Mouse (Mus musculus) CH12.LX (cell line): ENCODE results near the gene Pfkl. TPM values are rescaled to one million over a fixed set of nuclear protein-coding genes. Genes with fewer than 3 reads are reported as not detected.

Experiments
- DNase-seq: peaks from one replicate; pipeline ENCODE4 v3.0.0-alpha.2; 2013; ENCODE audit errors: extremely low read depth
- H3K27ac ChIP-seq: 2 replicates; pipeline ENCODE4 v1.5.1; 2012; ENCODE audit warnings: low read depth, mild to moderate bottlenecking, control low read depth, moderate library complexity; ENCODE audit not compliant: insufficient read depth
- H3K27me3 ChIP-seq: replicated peaks from 2 replicates; pipeline ENCODE3; 2012; ENCODE audit warnings: inconsistent platforms
- H3K36me3 ChIP-seq, 2 experiments: replicated peaks in 1 of 2; 2 replicates each; pipeline versions ENCODE3 to v1.6.1; 2012; ENCODE audit warnings: inconsistent platforms in 1 of 2, low read length in 1 of 2, mild to moderate bottlenecking in 1 of 2, mixed read lengths in 1 of 2, moderate library complexity in 1 of 2; ENCODE audit not compliant: control insufficient read depth in 1 of 2, insufficient read depth in 1 of 2
- H3K4me1 ChIP-seq, 2 experiments: 2 replicates each; pipeline ENCODE4 v1.6.1; 2012; ENCODE audit warnings: inconsistent platforms in 1 of 2, moderate library complexity in 1 of 2; ENCODE audit not compliant: insufficient read depth in 2 of 2, control insufficient read depth in 1 of 2
- H3K4me2 ChIP-seq: 2 replicates; pipeline ENCODE4 v1.6.1; 2012; ENCODE audit warnings: low read depth, mild to moderate bottlenecking, control low read depth; ENCODE audit not compliant: poor library complexity, insufficient read depth, severe bottlenecking
- H3K4me3 ChIP-seq, 3 experiments: fragments of 150-350 bp in 1 of 3; sonication (generic) in 1 of 3; replicated peaks in 1 of 3; 2 replicates each; pipeline versions ENCODE3 to v1.5.1; 2011 to 2012; ENCODE audit warnings: low read depth in 2 of 3, low read length in 2 of 3, mild to moderate bottlenecking in 2 of 3, moderate library complexity in 2 of 3, control low read depth in 1 of 3, improper control_type of control experiment in 1 of 3, inconsistent platforms in 1 of 3, mixed read lengths in 1 of 3; ENCODE audit not compliant: poor library complexity in 1 of 3
- H3K79me2 ChIP-seq: replicated peaks from 2 replicates; pipeline ENCODE4 v1.6.1; 2012; ENCODE audit warnings: mild to moderate bottlenecking, moderate library complexity; ENCODE audit not compliant: control insufficient read depth, poor library complexity, insufficient read depth, severe bottlenecking; ENCODE audit errors: extremely low read depth
- H3K9ac ChIP-seq: 2 replicates; pipeline ENCODE4 v1.6.1; 2012; ENCODE audit warnings: low read depth, mild to moderate bottlenecking, control low read depth, moderate library complexity; ENCODE audit not compliant: insufficient read depth
- H3K9me3 ChIP-seq: replicated peaks from 2 replicates; pipeline ENCODE3; 2012; ENCODE audit warnings: low read length, inconsistent platforms, mixed read lengths
- CHD1 ChIP-seq: IDR thresholded peaks from 2 replicates; pipeline ENCODE4 v1.6.1; 2012; ENCODE audit warnings: low read depth, low read length, improper control_type of control experiment, inconsistent platforms
- CTCF ChIP-seq, 2 experiments: IDR thresholded peaks in 1 of 2; conservative IDR thresholded peaks in 1 of 2; 2 replicates each; pipeline ENCODE4 v1.5.1; 2011 to 2012; ENCODE audit warnings: low read depth in 2 of 2, low read length in 2 of 2, improper control_type of control experiment in 1 of 2, inconsistent platforms in 1 of 2, mild to moderate bottlenecking in 1 of 2, moderate library complexity in 1 of 2
- E2F4 ChIP-seq: IDR thresholded peaks from 2 replicates; pipeline ENCODE4 v1.6.1; 2011; ENCODE audit warnings: low read depth, low read length, improper control_type of control experiment; ENCODE audit not compliant: insufficient replicate concordance
- ELF1 ChIP-seq: IDR thresholded peaks from 2 replicates; pipeline ENCODE4 v1.6.1; 2014; ENCODE audit warnings: low read depth, mild to moderate bottlenecking, inconsistent platforms, low read length, improper control_type of control experiment
- EP300 ChIP-seq: IDR thresholded peaks from 2 replicates; pipeline ENCODE4 v1.6.1; 2011; ENCODE audit warnings: low read length, improper control_type of control experiment
- ETS1 ChIP-seq: conservative IDR thresholded peaks from 2 replicates; pipeline ENCODE4 v1.6.1; 2012; ENCODE audit warnings: low read depth, mild to moderate bottlenecking, inconsistent platforms, low read length, improper control_type of control experiment, moderate library complexity
- GABPA ChIP-seq: IDR thresholded peaks from 2 replicates; pipeline ENCODE4 v1.6.1; 2012; ENCODE audit warnings: low read depth, low read length, improper control_type of control experiment, inconsistent platforms; ENCODE audit not compliant: insufficient replicate concordance
- HCFC1 ChIP-seq: IDR thresholded peaks from 2 replicates; pipeline ENCODE4 v1.6.1; 2012; ENCODE audit warnings: low read depth, mild to moderate bottlenecking, inconsistent platforms, low read length, improper control_type of control experiment
- JUN ChIP-seq: IDR thresholded peaks from 2 replicates; pipeline ENCODE4 v1.6.1; 2011; ENCODE audit warnings: low read depth, mild to moderate bottlenecking, low read length, improper control_type of control experiment, moderate library complexity; ENCODE audit not compliant: insufficient read depth
- KAT2A ChIP-seq: IDR thresholded peaks from 2 replicates; pipeline ENCODE4 v1.6.1; 2012; ENCODE audit warnings: low read length, improper control_type of control experiment, inconsistent platforms; ENCODE audit not compliant: insufficient replicate concordance
- MAFK ChIP-seq: IDR thresholded peaks from 2 replicates; pipeline ENCODE4 v1.6.1; 2011; ENCODE audit warnings: low read length, improper control_type of control experiment; ENCODE audit not compliant: insufficient replicate concordance
- MAZ ChIP-seq: IDR thresholded peaks from 2 replicates; pipeline ENCODE4 v1.6.1; 2012; ENCODE audit warnings: low read depth, mild to moderate bottlenecking, inconsistent platforms, low read length, improper control_type of control experiment, moderate library complexity
- MXI1 ChIP-seq: IDR thresholded peaks from 2 replicates; pipeline ENCODE4 v1.6.1; 2011; ENCODE audit warnings: mild to moderate bottlenecking, low read depth, low read length, improper control_type of control experiment
- MYC ChIP-seq: IDR thresholded peaks from 2 replicates; pipeline ENCODE4 v1.6.1; 2011; ENCODE audit warnings: low read depth, mild to moderate bottlenecking, improper control_type of control experiment, low read length
- PAX5 ChIP-seq: IDR thresholded peaks from 2 replicates; pipeline ENCODE4 v1.6.1; 2012; ENCODE audit warnings: low read length, inconsistent platforms, mixed read lengths
- POLR2A ChIP-seq: IDR thresholded peaks from 2 replicates; pipeline ENCODE4 v1.6.1; 2011; ENCODE audit warnings: low read depth, mild to moderate bottlenecking, improper control_type of control experiment, low read length
- POLR2AphosphoS2 ChIP-seq: IDR thresholded peaks from 2 replicates; pipeline ENCODE4 v1.6.1; 2011; ENCODE audit warnings: low read depth, low read length, improper control_type of control experiment
- RCOR1 ChIP-seq: conservative IDR thresholded peaks from 2 replicates; pipeline ENCODE4 v1.6.1; 2012; ENCODE audit warnings: low read depth, mild to moderate bottlenecking, inconsistent platforms, low read length, improper control_type of control experiment
- SIN3A ChIP-seq: IDR thresholded peaks from 2 replicates; pipeline ENCODE4 v1.6.1; 2012; ENCODE audit warnings: low read length, improper control_type of control experiment, inconsistent platforms
- SMC3 ChIP-seq: IDR thresholded peaks from 2 replicates; pipeline ENCODE4 v1.6.1; 2011; ENCODE audit warnings: low read depth, low read length, improper control_type of control experiment
- TBP ChIP-seq: conservative IDR thresholded peaks from 2 replicates; pipeline ENCODE4 v1.6.1; 2011; ENCODE audit warnings: low read depth, low read length, improper control_type of control experiment
- TCF12 ChIP-seq: IDR thresholded peaks from 2 replicates; pipeline ENCODE4 v1.6.1; 2014; ENCODE audit warnings: low read depth, mild to moderate bottlenecking, inconsistent platforms, low read length, improper control_type of control experiment
- UBTF ChIP-seq: IDR thresholded peaks from 2 replicates; pipeline ENCODE4 v1.6.1; 2012; ENCODE audit warnings: low read depth, mild to moderate bottlenecking, inconsistent platforms, low read length, improper control_type of control experiment, moderate library complexity
- USF1 ChIP-seq: IDR thresholded peaks from 2 replicates; pipeline ENCODE4 v1.6.1; 2014; ENCODE audit warnings: low read depth, mild to moderate bottlenecking, inconsistent platforms, low read length, improper control_type of control experiment
- ZC3H11A ChIP-seq: IDR thresholded peaks from 2 replicates; pipeline ENCODE4 v1.6.1; 2012; ENCODE audit warnings: low read depth, mild to moderate bottlenecking, inconsistent platforms, low read length, improper control_type of control experiment
- ZNF384 ChIP-seq: IDR thresholded peaks from 2 replicates; pipeline ENCODE4 v1.6.1; 2012; ENCODE audit warnings: low read depth, low read length, improper control_type of control experiment, inconsistent platforms
- dilution Hi-C: fragments of 300-500 bp; cut with MboI; formaldehyde crosslinking; loops from 2 replicates; pipeline ENCODE4 v1.14.3; 2020; ENCODE audit warnings: low sequenced_read_pairs; ENCODE audit not compliant: extremely low pct_unique_long_range_greater_than_20kb, extremely low pct_ligation_motif_present
- in situ Hi-C: fragments of 300-500 bp; cut with MboI; formaldehyde crosslinking; loops from 3 replicates; pipeline ENCODE4 v1.14.3; 2019; ENCODE audit warnings: low sequenced_read_pairs, low pct_ligation_motif_present, low pct_unique_long_range_greater_than_20kb, mixed read lengths
- polyA plus RNA-seq: library from polyadenylated mRNA; unstranded; fragments of >175 nt; gene quantifications from 2 replicates; pipeline ENCODE4 v1.2.1, GENCODE M21; 2012; ENCODE audit warnings: low read depth; ENCODE audit not compliant: insufficient read length
- total RNA-seq, 2 experiments: library from RNA; depleted of rRNA; stranded (reverse); fragments of 300-350 nt in 1 of 2; fragments of >200 nt in 1 of 2; gene quantifications; 2 replicates each; pipeline ENCODE4 v1.2.3; 2012 to 2014

The Pfkl gene
- total and polyA plus RNA-seq, 3 experiments, result 95.9 to 210 (median 159) TPM

- no peak for DNase-seq
- Histone ChIP-seq H3K27ac (no peak overlapping the region), H3K36me3 (peaks cover 35 to 73% of the 10 kb centered on the region in 2 experiments), H3K4me1 (peaks cover 12 to 29% of the 10 kb centered on the region in 2 experiments; a peak in 3 of 4 replicates), H3K27me3 (no peaks in the 10 kb centered on the region), H3K4me2 (no peak overlapping the region), H3K4me3 (no peak overlapping the region), H3K9ac (no peak overlapping the region), H3K9me3 (no peaks in the 10 kb centered on the region), H3K79me2 (peaks cover 14% of the 10 kb centered on the region)
- dilution Hi-C loops (no loop called here), in situ Hi-C loops (no loop called here)
- no peak for TF ChIP-seq GABPA
- TF ChIP-seq ETS1, result no peak
- TF ChIP-seq MXI1, result no peak
- no peak for TF ChIP-seq EP300
- no peak for TF ChIP-seq HCFC1
- no peak for TF ChIP-seq CTCF (conservative IDR thresholded peaks at IDR 0.05 in 1 of 2, IDR thresholded peaks at IDR 0.05 in 1 of 2; ENCODE audit: low read depth in 2 of 2, low read length in 2 of 2)
- TF ChIP-seq TCF12, result no peak
- no peak for TF ChIP-seq SIN3A
- TF ChIP-seq USF1, result no peak
- TF ChIP-seq POLR2A, result no peak
- no peak for TF ChIP-seq SMC3
- no peak for TF ChIP-seq CHD1
- no peak for TF ChIP-seq MYC
- TF ChIP-seq KAT2A, result no peak
Observed at GRCm38 (mm10) chr10:78004479-78005100, 5.3 kb downstream of the Pfkl start.

- H3K4me1 ChIP-seq, result peaks cover 7 to 17% of the 10 kb centered on the region in 2 experiments; a peak in 3 of 4 replicates
Observed at GRCm38 (mm10) chr10:78002316-78002715, 7.6 kb downstream of the Pfkl start.

GRCm38 (mm10) chr10:78001796-78002195, 8.1 kb downstream of the Pfkl start:
- no peak overlapping the region for H3K9ac ChIP-seq
- H3K4me1 ChIP-seq, result peaks cover 7 to 12% of the 10 kb centered on the region in 2 experiments; a peak in 3 of 4 replicates
- TF ChIP-seq JUN (no peak), ELF1 (no peak), TBP (no peak), UBTF (no peak), MAZ (no peak), ZNF384 (no peak), MAFK (no peak), RCOR1 (no peak), CHD1 (no peak), POLR2AphosphoS2 (no peak), ZC3H11A (no peak), USF1 (no peak), GABPA (no peak), E2F4 (no peak), SIN3A (no peak), PAX5 (no peak)
- DNase-seq, result no peak
- no peak overlapping the region for H3K27ac ChIP-seq
- in situ Hi-C loops, result no loop called here
- dilution Hi-C loops, result no loop called here
- H3K27me3 ChIP-seq, result no peaks in the 10 kb centered on the region
- H3K9me3 ChIP-seq, result no peaks in the 10 kb centered on the region
- H3K36me3 ChIP-seq, result peaks cover 53 to 94% of the 10 kb centered on the region in 2 experiments
- no peak overlapping the region for H3K4me2 ChIP-seq
- H3K4me3 ChIP-seq, result no peak overlapping the region
- peaks cover 2% of the 10 kb centered on the region for H3K79me2 ChIP-seq

More at GRCm38 (mm10) chr10:78002316-78002715, 7.6 kb downstream of the Pfkl start:
- DNase-seq, result no peak
- TF ChIP-seq USF1, result no peak
- peaks cover 50 to 92% of the 10 kb centered on the region in 2 experiments for H3K36me3 ChIP-seq
- H3K27ac ChIP-seq, result no peak overlapping the region
- in situ Hi-C loops (no loop called here), dilution Hi-C loops (no loop called here)
- no peaks in the 10 kb centered on the region for H3K9me3 ChIP-seq
- no peak overlapping the region for H3K9ac ChIP-seq
- no peak overlapping the region for H3K4me2 ChIP-seq
- H3K79me2 ChIP-seq, result peaks cover 7% of the 10 kb centered on the region
- no peaks in the 10 kb centered on the region for H3K27me3 ChIP-seq
- H3K4me3 ChIP-seq, result no peak overlapping the region
